Mouse (Mus musculus) liver, embryonic 13.5 days (tissue): Measurements from ENCODE around the gene Wdr59. TPM values are rescaled to one million over a fixed set of nuclear protein-coding genes. Genes with fewer than 3 reads are reported as not detected.

Source experiments
- ATAC-seq: fragments of 200-750 bp; cut with Nextera tagmentation; 2 replicates; pipeline ENCODE4 v1.8.0; 2017; ENCODE audit warnings: low read depth, mild to moderate bottlenecking, moderate number of reproducible peaks, moderate library complexity
- DNase-seq: peaks from one replicate; pipeline ENCODE4 v3.0.0; 2022
- H3K27ac ChIP-seq: fragments of 300-500 bp; sonication (generic); 2 replicates; pipeline ENCODE4 v1.5.1; 2015; ENCODE audit warnings: moderate library complexity, mild to moderate bottlenecking, inconsistent platforms
- H3K27me3 ChIP-seq: fragments of 300-500 bp; sonication (generic); 2 replicates; pipeline ENCODE4 v1.6.1; 2015; ENCODE audit warnings: mild to moderate bottlenecking, inconsistent platforms
- H3K36me3 ChIP-seq: fragments of 300-500 bp; sonication (generic); 2 replicates; pipeline ENCODE4 v1.6.1; 2015; ENCODE audit warnings: mild to moderate bottlenecking, inconsistent platforms
- H3K4me1 ChIP-seq: fragments of 300-500 bp; sonication (generic); replicated peaks from 2 replicates; pipeline ENCODE4 v1.6.1; 2015; ENCODE audit warnings: inconsistent platforms
- H3K4me2 ChIP-seq: fragments of 300-500 bp; sonication (generic); 2 replicates; pipeline ENCODE4 v1.6.1; 2015; ENCODE audit warnings: inconsistent platforms, mild to moderate bottlenecking, moderate library complexity
- H3K4me3 ChIP-seq: fragments of 300-500 bp; sonication (generic); replicated peaks from 2 replicates; pipeline ENCODE4 v1.5.1; 2015; ENCODE audit warnings: mild to moderate bottlenecking, inconsistent platforms
- H3K9ac ChIP-seq: fragments of 300-500 bp; sonication (generic); 2 replicates; pipeline ENCODE4 v1.6.1; 2015; ENCODE audit warnings: mild to moderate bottlenecking, inconsistent platforms
- H3K9me3 ChIP-seq: fragments of 300-500 bp; sonication (generic); replicated peaks from 2 replicates; pipeline ENCODE4 v1.6.1; 2016; ENCODE audit warnings: inconsistent platforms
- WGBS: fragments of 180-500 bp; shearing (Covaris S2); methylation state at CpG from one replicate; pipeline ENCODE4 v1.1.7; 2015; ENCODE audit not compliant: insufficient replicate concordance; 5-methylcytosine and 5-hydroxymethylcytosine counted together
- polyA plus RNA-seq: library from polyadenylated mRNA; unstranded; fragments of >200 nt; fragmentation: Nextera tagmentation; extraction: Ambion mirVana; gene quantifications from 2 replicates; pipeline ENCODE4 v1.2.1, GENCODE M21; 2015

Gene Wdr59
- 1.8 and 2.5 TPM in 2 replicates for polyA plus RNA-seq

DNA sequence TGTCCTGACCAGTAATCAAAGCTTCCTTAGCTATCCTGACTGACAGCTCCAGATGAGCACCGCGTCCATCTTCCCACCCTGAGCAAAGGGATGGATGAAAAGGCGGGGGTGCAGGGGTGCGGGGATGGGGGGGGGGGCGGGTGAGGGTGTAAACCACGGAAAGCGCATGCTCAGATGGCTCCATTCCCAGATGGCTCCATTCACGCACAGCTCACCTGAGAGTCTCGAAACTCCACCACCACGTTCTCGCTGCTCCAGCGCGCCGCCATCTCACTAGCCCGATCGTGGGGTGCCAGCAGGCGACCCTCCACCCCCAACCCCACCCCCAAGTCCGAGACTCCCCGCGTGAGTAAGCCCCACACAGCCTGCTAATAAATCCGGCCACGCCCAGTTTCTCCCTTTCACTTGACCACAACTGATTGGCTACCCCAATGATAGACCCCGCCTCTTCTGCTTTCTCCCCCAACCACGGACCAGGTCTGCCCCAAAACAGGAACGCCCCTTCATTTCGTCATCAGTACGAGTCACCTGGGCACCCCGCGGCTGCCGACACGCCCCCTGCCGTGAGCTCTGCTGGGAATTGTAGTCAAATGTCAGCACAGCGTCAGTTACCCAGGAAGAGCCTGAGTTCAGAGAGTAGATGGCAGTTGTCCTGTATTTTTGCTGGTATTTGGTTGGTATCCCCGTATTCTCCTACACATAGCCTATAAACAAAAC lies at the start of gene Wdr59:
Wdr59 (minus strand) TSS at position 380 of the 717 bp plus-strand sequence.
- ATAC-seq (peak; percentile 99), DNase-seq (peak; percentile 98)
- Histone ChIP-seq H3K4me2 (peak within 1 kb of the TSS; percentile 78), H3K4me3 (peak within 1 kb of the TSS; percentile 76), H3K27me3 (no peaks in the 10 kb centered on the region), H3K9me3 (no peaks in the 10 kb centered on the region), H3K27ac (peak within 1 kb of the TSS; percentile 5; the same call in 1 of the 2 replicates), H3K4me1 (peaks cover 24% of the 10 kb centered on the region), H3K9ac (peak within 1 kb of the TSS; percentile 71), H3K36me3 (no peaks in the 10 kb centered on the region)
- under 1% methylated on average over 34 of the region's 34 CpGs for WGBS

DNA sequence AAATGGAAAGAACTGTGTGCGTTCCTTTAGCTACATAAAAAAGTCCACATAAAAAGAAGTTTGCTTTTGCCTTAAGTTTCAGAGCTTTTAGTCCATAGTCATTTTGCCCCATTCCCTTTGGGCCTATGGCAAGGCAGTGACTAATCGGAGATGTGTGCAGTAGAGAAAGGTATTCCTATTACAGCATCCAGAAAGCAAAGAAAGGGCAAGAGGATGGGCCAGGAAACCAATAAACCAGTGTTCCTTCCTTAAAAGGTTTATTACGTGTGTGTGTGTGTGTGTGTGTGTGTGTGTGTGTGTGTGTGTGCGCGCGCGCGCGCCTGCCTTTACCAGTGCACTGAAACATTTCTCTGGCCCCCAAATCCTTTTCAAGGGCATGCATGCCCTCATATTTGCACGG lies 49.8 kb upstream of the Wdr59 start:
- H3K4me2 ChIP-seq: no peak overlapping the region
- peaks cover 77% of the 10 kb centered on the region for H3K4me1 ChIP-seq
- H3K9me3 ChIP-seq: no peaks in the 10 kb centered on the region
- no peak for DNase-seq
- 0 out of 2 replicates have a peak, but pooled peaks cover 3% of the 10 kb centered on the region for H3K36me3 ChIP-seq
- H3K27ac ChIP-seq: peak overlapping the region; percentile 7; the same call in 1 of the 2 replicates
- H3K27me3 ChIP-seq: no peaks in the 10 kb centered on the region
- 83% methylated on average over 10 of the region's 10 CpGs for WGBS
- H3K4me3 ChIP-seq: no peak overlapping the region
- no peak for ATAC-seq
- no peak overlapping the region for H3K9ac ChIP-seq

DNA sequence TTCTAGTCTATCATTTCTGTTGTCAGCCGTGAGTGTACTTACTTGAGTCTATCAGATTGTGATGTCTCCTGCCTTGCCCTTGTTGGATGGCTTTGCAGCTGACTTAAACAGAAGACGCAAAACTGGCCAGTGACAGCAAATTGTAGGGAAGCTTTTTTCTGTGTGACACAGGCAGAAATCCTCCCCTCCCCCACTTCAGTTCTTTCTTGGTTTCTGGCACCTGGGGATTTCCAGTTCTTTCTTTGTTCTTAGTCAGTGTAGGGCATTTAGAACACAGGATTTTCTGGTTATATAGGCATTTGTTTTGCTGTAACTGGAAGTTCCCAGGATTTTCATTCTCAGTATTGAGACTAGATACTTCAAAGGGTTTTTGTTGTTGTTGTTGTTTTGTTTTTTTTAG lies 48.5 kb upstream of the Wdr59 start:
- Histone ChIP-seq H3K36me3 (no peaks in the 10 kb centered on the region), H3K4me1 (peaks cover 87% of the 10 kb centered on the region), H3K9ac (no peak overlapping the region), H3K27me3 (no peaks in the 10 kb centered on the region), H3K27ac (no peak overlapping the region), H3K4me3 (no peak overlapping the region), H3K4me2 (no peak overlapping the region), H3K9me3 (no peaks in the 10 kb centered on the region)
- ATAC-seq: no peak
- WGBS: 43% methylated on average over 2 of the region's 2 CpGs
- no peak for DNase-seq

DNA sequence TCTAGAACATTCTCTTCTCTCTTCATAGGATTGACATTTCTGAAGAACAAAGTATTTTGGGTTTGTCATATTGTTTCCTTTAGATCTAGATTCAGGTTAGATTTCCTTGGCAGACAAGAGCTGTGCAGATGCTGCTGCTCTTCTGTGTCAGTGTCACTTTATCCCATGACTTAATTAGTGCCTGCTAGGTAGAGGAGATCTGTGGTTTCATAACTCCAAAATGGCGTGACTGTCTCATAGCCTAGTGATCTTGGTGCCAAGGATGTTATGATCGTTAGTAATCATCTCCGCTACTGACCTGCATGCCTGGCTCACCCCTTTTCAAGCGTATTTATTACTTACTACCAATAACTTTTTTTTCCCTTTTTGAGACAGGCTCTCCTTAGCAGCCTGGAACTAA lies 48.0 kb upstream of the Wdr59 start:
- ATAC-seq (no peak), DNase-seq (no peak)
- H3K9ac ChIP-seq: no peak overlapping the region
- H3K36me3 ChIP-seq: no peaks in the 10 kb centered on the region
- no peak overlapping the region for H3K27ac ChIP-seq
- no peak overlapping the region for H3K4me3 ChIP-seq
- 75% methylated on average over 4 of the region's 4 CpGs for WGBS
- no peaks in the 10 kb centered on the region for H3K27me3 ChIP-seq
- H3K9me3 ChIP-seq: no peaks in the 10 kb centered on the region
- peaks cover 91% of the 10 kb centered on the region for H3K4me1 ChIP-seq
- H3K4me2 ChIP-seq: no peak overlapping the region

- Histone ChIP-seq H3K4me3 (0 out of 2 replicates have a peak overlapping the region, but pooled peaks have one; percentile 6), H3K36me3 (no peaks in the 10 kb centered on the region), H3K4me2 (peak overlapping the region; percentile 48), H3K27me3 (no peaks in the 10 kb centered on the region), H3K9ac (peak overlapping the region; percentile 52), H3K4me1 (peaks cover 90% of the 10 kb centered on the region), H3K27ac (peak overlapping the region; percentile 89), H3K9me3 (no peaks in the 10 kb centered on the region)
- ATAC-seq: peak; percentile 86
- DNase-seq: peak; percentile 54
- WGBS: 14% methylated on average over 3 of the region's 3 CpGs
Observed at GRCm38 (mm10) chr8:111568029-111568428, 46.1 kb upstream of the Wdr59 start.

GRCm38 (mm10) chr8:111567571-111567970 lies 45.7 kb upstream of the Wdr59 start:
- H3K36me3 ChIP-seq: no peaks in the 10 kb centered on the region
- no peaks in the 10 kb centered on the region for H3K9me3 ChIP-seq
- no peak overlapping the region for H3K4me3 ChIP-seq
- peak overlapping the region; percentile 89 for H3K27ac ChIP-seq
- H3K9ac ChIP-seq: peak overlapping the region; percentile 52; the same call in 1 of the 2 replicates
- 66% methylated on average over 3 of the region's 3 CpGs for WGBS
- peaks cover 87% of the 10 kb centered on the region for H3K4me1 ChIP-seq
- no peak for ATAC-seq
- no peak for DNase-seq
- no peaks in the 10 kb centered on the region for H3K27me3 ChIP-seq
- peak overlapping the region; percentile 48; the same call in 1 of the 2 replicates for H3K4me2 ChIP-seq

DNA sequence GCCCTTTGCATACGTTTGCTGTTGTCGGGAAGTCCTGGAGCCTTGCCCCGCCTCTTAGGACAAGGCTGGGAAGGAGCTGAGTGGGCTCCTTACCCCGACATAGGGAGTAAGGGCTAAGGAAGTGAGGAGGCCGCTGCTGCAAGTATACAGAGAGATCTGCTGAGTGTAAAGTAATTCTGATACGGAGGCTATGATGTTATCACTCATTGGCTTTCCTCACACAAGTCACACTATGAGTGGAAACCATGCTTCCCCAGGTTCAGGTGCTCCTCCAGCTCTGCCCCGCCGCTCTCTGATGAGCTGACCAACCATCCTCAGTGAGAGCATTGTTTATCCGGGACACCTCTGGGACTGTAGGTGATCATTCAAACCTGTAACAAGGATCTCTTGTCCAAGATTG lies 44.4 kb upstream of the Wdr59 start:
- Histone ChIP-seq H3K9me3 (no peaks in the 10 kb centered on the region), H3K36me3 (no peaks in the 10 kb centered on the region), H3K9ac (0 out of 2 replicates have a peak overlapping the region, but pooled peaks have one; percentile 36), H3K4me3 (peak overlapping the region; percentile 8; the same call in 1 of the 2 replicates), H3K4me2 (peak overlapping the region; percentile 48), H3K27me3 (no peaks in the 10 kb centered on the region), H3K4me1 (peaks cover 83% of the 10 kb centered on the region), H3K27ac (peak overlapping the region; percentile 75)
- WGBS: 45% methylated on average over 9 of the region's 9 CpGs
- ATAC-seq (peak; percentile 20; the same call in 1 of the 2 replicates), DNase-seq (no peak)

DNA sequence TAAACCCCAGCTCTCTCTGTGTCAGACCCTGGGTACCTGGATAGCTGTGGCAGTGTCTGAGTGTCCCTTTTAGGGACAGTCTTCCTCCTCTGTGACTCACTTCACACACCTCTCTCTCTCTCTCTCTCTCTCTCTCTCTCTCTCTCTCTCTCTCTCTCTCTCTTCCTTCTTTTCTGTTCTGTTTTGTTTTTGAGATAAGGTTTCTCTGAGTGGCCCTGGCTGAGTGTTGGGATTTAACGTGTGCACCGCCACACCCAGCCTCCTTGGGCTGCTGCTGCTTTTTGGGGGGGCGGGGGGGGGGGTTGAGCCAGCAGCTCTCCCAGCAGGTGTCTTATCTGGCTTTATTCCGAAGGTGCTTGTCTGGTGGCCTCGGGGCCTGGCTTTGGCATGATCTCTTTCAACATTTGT lies 43.9 kb upstream of the Wdr59 start:
- peak overlapping the region; percentile 75 for H3K27ac ChIP-seq
- peaks cover 78% of the 10 kb centered on the region for H3K4me1 ChIP-seq
- H3K4me3 ChIP-seq: peak overlapping the region; percentile 8; the same call in 1 of the 2 replicates
- DNase-seq: peak; percentile 34
- H3K9ac ChIP-seq: peak overlapping the region; percentile 33; the same call in 1 of the 2 replicates
- no peaks in the 10 kb centered on the region for H3K27me3 ChIP-seq
- peak; percentile 70 for ATAC-seq
- H3K4me2 ChIP-seq: peak overlapping the region; percentile 48
- H3K9me3 ChIP-seq: no peaks in the 10 kb centered on the region
- WGBS: 11% methylated on average over 5 of the region's 5 CpGs
- H3K36me3 ChIP-seq: no peaks in the 10 kb centered on the region

- H3K4me1 ChIP-seq: peaks cover 70% of the 10 kb centered on the region
- no peak overlapping the region for H3K4me2 ChIP-seq
- no peaks in the 10 kb centered on the region for H3K36me3 ChIP-seq
- H3K4me3 ChIP-seq: no peak overlapping the region
- WGBS: 58% methylated on average over 2 of the region's 2 CpGs
- H3K9ac ChIP-seq: no peak overlapping the region
- DNase-seq: no peak
- H3K9me3 ChIP-seq: no peaks in the 10 kb centered on the region
- no peak overlapping the region; the same call in 1 of the 2 replicates for H3K27ac ChIP-seq
- ATAC-seq: no peak
- H3K27me3 ChIP-seq: no peaks in the 10 kb centered on the region
Observed at GRCm38 (mm10) chr8:111564093-111564492, 42.2 kb upstream of the Wdr59 start.

- H3K9ac ChIP-seq: no peak overlapping the region
- H3K36me3 ChIP-seq: no peaks in the 10 kb centered on the region
- no peak for DNase-seq
- H3K4me2 ChIP-seq: no peak overlapping the region
- no peak overlapping the region; the same call in 1 of the 2 replicates for H3K27ac ChIP-seq
- H3K4me3 ChIP-seq: no peak overlapping the region
- ATAC-seq: no peak
- 72% methylated on average over 4 of the region's 4 CpGs for WGBS
- H3K27me3 ChIP-seq: no peaks in the 10 kb centered on the region
- no peaks in the 10 kb centered on the region for H3K9me3 ChIP-seq
- peaks cover 68% of the 10 kb centered on the region for H3K4me1 ChIP-seq
Observed at GRCm38 (mm10) chr8:111563687-111564086, 41.8 kb upstream of the Wdr59 start.

GRCm38 (mm10) chr8:111563075-111563474 lies 41.2 kb upstream of the Wdr59 start:
- Histone ChIP-seq H3K4me3 (no peak overlapping the region), H3K27ac (no peak overlapping the region), H3K4me2 (no peak overlapping the region), H3K9ac (no peak overlapping the region), H3K4me1 (peaks cover 62% of the 10 kb centered on the region), H3K27me3 (no peaks in the 10 kb centered on the region), H3K9me3 (no peaks in the 10 kb centered on the region), H3K36me3 (no peaks in the 10 kb centered on the region)
- 54% methylated on average over 5 of the region's 5 CpGs for WGBS
- ATAC-seq (no peak), DNase-seq (no peak)
